ENCODE assay signal across 19 mouse cellular contexts in the genomic region with DNA sequence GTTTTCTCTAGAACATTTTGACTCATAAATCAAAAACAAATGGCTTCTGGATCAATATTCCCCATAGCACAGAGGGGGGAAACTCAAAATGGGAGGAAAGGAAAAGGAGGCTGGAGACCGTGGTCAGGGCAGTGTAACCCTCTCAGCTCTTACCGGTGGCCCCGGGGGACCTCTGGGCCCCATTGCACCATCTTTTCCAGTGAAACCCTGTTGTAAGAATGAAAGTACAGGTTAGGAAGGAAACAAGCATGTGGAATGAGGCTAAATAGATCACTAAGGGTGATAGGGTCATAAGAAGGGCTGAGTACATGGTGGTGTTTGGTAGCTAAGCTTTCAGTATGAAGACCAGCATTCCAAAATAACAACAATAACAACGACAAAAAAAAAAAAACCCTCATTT.
DNase-seq lines count a peak whose midpoint lies in the region; ATAC-seq and TF ChIP-seq lines count a peak whose summit lies in the region.
"Had no signal": no experiment of that assay in that cellular context is flagged by ENCODE, and none has a peak within 500 bp of the region (broad histone marks: within the 10 kb centered on the region; RNA-seq: fewer than 3 reads in every experiment).

No protein-coding gene starts in this region.

- H3K27ac ChIP-seq in liver, embryonic 16.5 days (ENCODE audit: low read length): no peak overlapping the region
- no peak overlapping the region for H3K27ac ChIP-seq in liver, embryonic 11.5 days (ENCODE audit: low read depth, low read length)
- H3K27ac ChIP-seq in embryonic fibroblast, embryonic 13.5 days (ENCODE audit: insufficient read depth, low read length): peak overlapping the region; percentile 70
- H3K27ac ChIP-seq in hindbrain, embryonic 14.5 days: no peak overlapping the region
- H3K27ac ChIP-seq: forebrain, embryonic 12.5 days; heart, embryonic 15.5 days; hindbrain, embryonic 15.5 days; intestine, embryonic 15.5 days; limb, embryonic 12.5 days; midbrain, embryonic 12.5 days; stomach, embryonic 15.5 days had no signal

- no peaks in the 10 kb centered on the region for H3K4me1 ChIP-seq in liver, embryonic 16.5 days (ENCODE audit: control insufficient read depth, low read depth, low read length)
- no peaks in the 10 kb centered on the region for H3K4me1 ChIP-seq in liver, embryonic 11.5 days (replicated peaks; ENCODE audit: control insufficient read depth, insufficient read depth, low read length)
- H3K4me1 ChIP-seq in embryonic fibroblast, embryonic 13.5 days (ENCODE audit: control insufficient read depth, insufficient read depth, low read length): peaks cover 10% of the 10 kb centered on the region
- 0 out of 2 replicates have a peak, but pooled peaks cover 5% of the 10 kb centered on the region for H3K4me1 ChIP-seq in hindbrain, embryonic 14.5 days (replicated peaks; ENCODE audit: control insufficient read depth, insufficient read depth, low read length)
- H3K4me1 ChIP-seq: heart, embryonic 15.5 days; hindbrain, embryonic 15.5 days had no signal

- no peaks in the 10 kb centered on the region for H3K36me3 ChIP-seq in liver, embryonic 16.5 days (ENCODE audit: control insufficient read depth, insufficient read depth)
- no peaks in the 10 kb centered on the region for H3K36me3 ChIP-seq in liver, embryonic 11.5 days (ENCODE audit: control insufficient read depth, insufficient read depth, low read length)
- no peaks in the 10 kb centered on the region for H3K36me3 ChIP-seq in hindbrain, embryonic 14.5 days (replicated peaks; ENCODE audit: control insufficient read depth, insufficient read depth)
- H3K36me3 ChIP-seq: forebrain, embryonic 12.5 days; heart, embryonic 15.5 days; hindbrain, embryonic 15.5 days; intestine, embryonic 15.5 days; midbrain, embryonic 12.5 days; stomach, embryonic 15.5 days had no signal

- WGBS in liver, embryonic 16.5 days (ENCODE audit: insufficient replicate concordance): 57% methylated on average over 4 of the region's 4 CpGs
- WGBS in liver, embryonic 11.5 days: 78% methylated on average over 4 of the region's 4 CpGs
- 77% methylated on average over 4 of the region's 4 CpGs for WGBS in hindbrain, embryonic 14.5 days

- no peak overlapping the region for H3K9ac ChIP-seq in liver, embryonic 16.5 days (ENCODE audit: low read depth, low read length)
- H3K9ac ChIP-seq in liver, embryonic 11.5 days (ENCODE audit: low read depth, low read length): no peak overlapping the region
- no peak overlapping the region for H3K9ac ChIP-seq in hindbrain, embryonic 14.5 days
- H3K9ac ChIP-seq: forebrain, embryonic 12.5 days; heart, embryonic 15.5 days; hindbrain, embryonic 15.5 days; intestine, embryonic 15.5 days; limb, embryonic 12.5 days; lung, embryonic 14.5 days; midbrain, embryonic 12.5 days; stomach, embryonic 15.5 days had no signal

- no peaks in the 10 kb centered on the region for H3K27me3 ChIP-seq in liver, embryonic 16.5 days (ENCODE audit: control insufficient read depth, insufficient read depth, low read depth, low read length)
- no peaks in the 10 kb centered on the region for H3K27me3 ChIP-seq in liver, embryonic 11.5 days (replicated peaks; ENCODE audit: control insufficient read depth, insufficient read depth, low read length)
- H3K27me3 ChIP-seq in hindbrain, embryonic 14.5 days (ENCODE audit: control insufficient read depth, insufficient read depth, low read length): 0 out of 2 replicates have a peak, but pooled peaks cover 3% of the 10 kb centered on the region
- H3K27me3 ChIP-seq: heart, embryonic 15.5 days; intestine, embryonic 15.5 days; limb, embryonic 12.5 days; stomach, embryonic 15.5 days had no signal

- peak; percentile 39 for ATAC-seq in liver, embryonic 16.5 days (ENCODE audit: low read depth)
- no peak for ATAC-seq in liver, embryonic 11.5 days (replicated peaks; ENCODE audit: low FRiP score)
- no peak for ATAC-seq in hindbrain, embryonic 14.5 days (ENCODE audit: low FRiP score)
- ATAC-seq: intestine, embryonic 15.5 days had no signal

- no peak for TF ChIP-seq POLR2A in embryonic fibroblast, embryonic 13.5 days (IDR thresholded peaks at IDR 0.05; ENCODE audit: low read depth, low read length)

- no peak overlapping the region for H3K4me2 ChIP-seq in liver, embryonic 16.5 days (ENCODE audit: low read depth, low read length)
- no peak overlapping the region for H3K4me2 ChIP-seq in liver, embryonic 11.5 days
- H3K4me2 ChIP-seq in hindbrain, embryonic 14.5 days (replicated peaks): no peak overlapping the region
- H3K4me2 ChIP-seq: forebrain, embryonic 12.5 days; heart, embryonic 15.5 days; hindbrain, embryonic 15.5 days; intestine, embryonic 15.5 days; limb, embryonic 12.5 days; lung, embryonic 14.5 days; midbrain, embryonic 12.5 days; stomach, embryonic 15.5 days had no signal

- DNase-seq in adrenal gland, postnatal 14 days: peak; percentile 24
- no peak for DNase-seq in adrenal gland, postnatal 25 days
- DNase-seq in liver, embryonic 11.5 days (ENCODE audit: low spot score): no peak
- no peak for DNase-seq in hindbrain, embryonic 14.5 days (ENCODE audit: low spot score)
- DNase-seq in thymus, postnatal 4 days: no peak
- DNase-seq: B cell, adult 2 months; cerebellum, adult 9-10 months; heart, postnatal 4 days; lung, embryonic 14.5 days had no signal

- no peak overlapping the region for H3K4me3 ChIP-seq in liver, embryonic 16.5 days (ENCODE audit: low read depth, low read length)
- no peak overlapping the region for H3K4me3 ChIP-seq in liver, embryonic 11.5 days (ENCODE audit: low read depth, low read length)
- no peak overlapping the region for H3K4me3 ChIP-seq in embryonic fibroblast, embryonic 13.5 days (ENCODE audit: insufficient read depth, low read length)
- no peak overlapping the region for H3K4me3 ChIP-seq in hindbrain, embryonic 14.5 days (replicated peaks; ENCODE audit: low read length)
- H3K4me3 ChIP-seq: erythroblast, embryonic 14.5 days; forebrain, embryonic 12.5 days; heart, embryonic 15.5 days; hindbrain, embryonic 15.5 days; intestine, embryonic 15.5 days; limb, embryonic 12.5 days; midbrain, embryonic 12.5 days; stomach, embryonic 15.5 days had no signal

- TF ChIP-seq CTCF in embryonic fibroblast, embryonic 13.5 days (IDR thresholded peaks at IDR 0.05; ENCODE audit: borderline replicate concordance, insufficient read depth, low read length): no peak

- H3K9me3 ChIP-seq in liver, embryonic 16.5 days (replicated peaks; ENCODE audit: control insufficient read depth, low read length): no peaks in the 10 kb centered on the region
- H3K9me3 ChIP-seq in liver, embryonic 11.5 days (ENCODE audit: control insufficient read depth, low read length): no peaks in the 10 kb centered on the region
- no peaks in the 10 kb centered on the region for H3K9me3 ChIP-seq in hindbrain, embryonic 14.5 days (ENCODE audit: control insufficient read depth, low read length)
- H3K9me3 ChIP-seq: forebrain, embryonic 12.5 days; heart, embryonic 15.5 days; hindbrain, embryonic 15.5 days; intestine, embryonic 15.5 days; limb, embryonic 12.5 days; midbrain, embryonic 12.5 days; stomach, embryonic 15.5 days had no signal
